Mouse (Mus musculus): ENCODE measurements around the gene Pde1a.

Gene Pde1a

DNA sequence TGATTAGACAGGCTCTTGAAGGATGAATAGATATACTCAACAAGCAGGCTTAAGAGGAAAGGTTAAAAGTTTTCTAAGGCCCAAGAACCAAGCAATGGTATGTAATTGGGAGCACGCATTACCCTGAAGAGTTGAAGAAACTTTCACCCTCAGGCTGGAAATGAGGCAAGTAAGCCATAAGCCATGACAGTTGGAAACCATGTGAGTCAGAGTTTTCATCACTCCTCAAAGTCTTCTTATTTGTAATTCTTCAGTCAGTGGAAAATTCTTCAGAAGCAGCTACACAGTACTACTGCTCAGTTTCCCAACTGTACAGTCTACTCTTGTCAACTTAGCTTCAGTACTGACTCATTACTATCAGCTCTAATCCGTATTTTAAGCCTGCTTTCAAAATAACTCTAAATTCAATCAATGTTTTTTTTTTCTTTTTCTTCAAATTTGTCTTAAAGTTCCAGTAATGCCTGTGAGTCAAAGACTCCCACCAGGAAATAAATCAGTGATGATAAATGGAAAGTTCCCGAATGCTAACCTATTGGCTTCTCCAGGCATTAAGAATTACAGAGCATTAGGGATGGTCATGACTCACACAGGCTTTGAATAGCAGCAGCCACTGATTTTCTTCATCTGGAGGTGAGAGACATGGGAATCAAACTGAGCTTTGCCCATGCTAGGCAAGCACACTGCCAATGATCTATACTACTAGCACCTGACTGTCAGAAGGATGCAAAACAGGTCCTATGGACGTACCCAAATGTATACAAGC is 82.3 kb downstream of the Pde1a start:
- in situ Hi-C loops (cut with MseI, MboI), result no loop called here

GRCm38 (mm10) chr2:80038642-80039445 is 90.4 kb downstream of the Pde1a start:
- in situ Hi-C loops (cut with MseI, MboI), result no loop called here

- in situ Hi-C loops (cut with MseI, MboI), result no loop called here
These were observed 91.3 kb downstream of the Pde1a start for GRCm38 (mm10) chr2:80037971-80038370.

GRCm38 (mm10) chr2:80029051-80029450 is 100.2 kb downstream of the Pde1a start:
- in situ Hi-C loops (cut with MseI, MboI), result no loop called here

DNA sequence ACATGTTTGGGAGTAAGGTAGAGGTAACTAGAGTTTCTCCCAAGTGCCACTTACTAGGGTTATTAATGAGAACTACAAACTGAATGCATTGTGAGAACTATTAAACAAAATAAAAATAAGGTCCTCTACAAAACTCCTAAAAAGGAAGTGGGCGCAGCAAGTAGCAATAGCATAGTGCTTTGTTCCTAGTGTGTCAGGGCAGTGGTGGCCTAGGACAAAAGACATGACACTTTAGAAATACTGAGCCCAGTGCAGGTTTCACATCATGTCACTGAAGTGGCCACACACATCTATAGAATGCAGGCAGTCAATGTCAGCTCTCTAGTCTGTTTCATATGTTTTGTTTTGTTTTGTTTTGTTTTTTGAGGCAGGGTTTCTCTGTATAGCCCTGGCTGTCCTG is 103.2 kb downstream of the Pde1a start:
- in situ Hi-C loops (cut with MseI, MboI), result no loop called here

DNA sequence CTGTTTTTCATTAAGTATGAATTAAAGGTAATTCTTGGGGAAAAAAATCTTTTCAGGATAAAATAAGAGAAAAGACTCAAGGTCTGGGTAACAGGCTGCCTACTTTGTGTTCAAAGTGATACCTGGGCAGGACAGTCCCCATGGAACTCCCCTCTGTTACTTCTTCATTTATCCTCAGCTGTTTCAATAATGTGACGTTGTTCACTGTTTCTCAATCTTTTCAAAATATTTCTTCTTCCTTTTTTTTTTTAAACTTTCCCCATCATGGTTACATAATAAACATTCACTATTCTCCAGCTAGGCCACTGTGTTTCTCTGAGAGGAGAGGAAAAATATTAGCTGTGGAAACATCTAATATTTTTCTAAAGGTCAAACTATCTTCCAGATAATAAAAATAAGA is 103.7 kb downstream of the Pde1a start:
- in situ Hi-C loops (cut with MseI, MboI), result no loop called here

DNA sequence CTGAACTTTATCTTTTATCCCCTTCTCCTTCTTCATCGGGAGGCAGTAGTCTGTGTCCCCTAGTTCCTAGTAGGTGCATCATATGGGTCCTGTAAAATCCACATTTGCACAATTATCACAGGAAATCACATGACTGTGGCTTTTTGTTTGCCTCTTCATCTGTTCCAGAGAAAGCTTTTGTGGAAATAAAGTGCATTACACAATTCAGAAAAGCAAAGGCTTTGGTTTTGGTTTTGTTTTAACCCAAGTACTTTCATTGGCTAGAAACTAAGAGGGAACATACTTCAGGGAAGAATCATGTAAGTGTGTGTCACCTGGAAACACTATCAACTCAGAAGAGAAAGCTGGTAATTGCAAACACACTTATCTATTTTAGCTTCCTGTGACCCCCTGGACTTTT is 104.2 kb downstream of the Pde1a start:
- in situ Hi-C loops (cut with MseI, MboI), result no loop called here

DNA sequence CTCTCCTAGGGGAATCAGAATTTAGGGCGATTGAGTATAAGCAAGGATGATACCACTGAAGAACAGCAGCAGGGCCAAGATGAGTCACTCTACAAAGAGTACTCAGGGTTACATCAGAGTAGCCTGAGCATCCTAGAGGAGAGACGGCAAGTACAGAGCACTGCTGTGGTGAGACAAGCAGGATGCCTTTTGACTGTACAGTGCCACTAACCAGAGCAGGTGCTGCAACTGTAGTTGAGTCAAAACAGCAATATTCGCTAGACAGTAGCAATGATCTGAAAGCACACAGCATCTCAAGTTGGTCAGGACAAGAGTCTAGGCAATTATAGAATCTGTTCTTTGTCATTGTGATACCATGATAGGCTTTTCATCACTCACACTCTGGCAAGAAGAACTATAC is 115.1 kb downstream of the Pde1a start:
- in situ Hi-C loops (cut with MseI, MboI), result no loop called here

GRCm38 (mm10) chr2:80013060-80013459 is 116.2 kb downstream of the Pde1a start:
- in situ Hi-C loops (cut with MseI, MboI), result no loop called here

DNA sequence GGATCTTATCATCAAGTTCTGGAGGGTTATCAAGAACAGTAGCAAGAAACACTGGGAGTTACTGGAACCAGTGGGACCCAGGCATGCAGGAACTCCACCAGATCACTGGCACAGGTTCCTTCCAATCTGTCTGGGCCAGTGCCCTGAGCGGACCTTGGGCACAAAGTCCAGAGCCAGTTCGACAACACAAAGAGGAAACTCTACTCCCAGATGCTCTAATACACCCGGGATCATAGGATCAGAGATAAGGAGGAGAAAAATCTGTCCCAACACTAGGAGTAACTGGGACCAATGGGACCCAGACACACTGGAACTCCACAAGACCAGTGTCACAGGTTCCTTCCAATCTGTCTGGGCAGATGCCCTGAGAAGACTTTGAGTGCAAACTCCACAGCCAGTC is 130.1 kb downstream of the Pde1a start:
- in situ Hi-C loops (cut with MseI, MboI), result no loop called here

DNA sequence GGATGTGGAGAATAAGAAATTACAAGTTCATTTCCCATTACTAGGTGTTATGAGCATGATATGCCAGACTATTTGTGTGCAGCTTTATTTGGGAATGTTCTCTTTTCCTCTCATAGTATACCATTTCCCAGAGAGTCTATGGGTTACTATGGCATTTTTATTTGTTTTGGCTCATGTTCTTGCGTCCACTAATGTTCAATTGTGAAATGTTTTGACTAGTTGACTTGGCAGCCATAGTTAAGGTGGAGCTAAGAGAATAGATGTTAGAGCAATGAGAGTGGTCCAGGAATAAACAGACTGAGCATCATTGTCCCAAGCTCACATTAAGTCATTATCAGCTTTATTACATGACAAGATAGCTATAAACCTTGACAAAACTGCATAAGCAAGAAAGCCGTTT is 130.8 kb downstream of the Pde1a start:
- in situ Hi-C loops (cut with MseI, MboI), result no loop called here

- in situ Hi-C loops (cut with MseI, MboI), result no loop called here
These were observed 137.6 kb downstream of the Pde1a start for GRCm38 (mm10) chr2:79991642-79992041.

GRCm38 (mm10) chr2:79983778-79984177 is 145.5 kb downstream of the Pde1a start:
- in situ Hi-C loops (cut with MseI, MboI), result no loop called here

GRCm38 (mm10) chr2:79983222-79983632 is 146.0 kb downstream of the Pde1a start:
- in situ Hi-C loops (cut with MseI, MboI), result no loop called here

GRCm38 (mm10) chr2:79981781-79982180 is 147.5 kb downstream of the Pde1a start:
- in situ Hi-C loops (cut with MseI, MboI), result no loop called here

DNA sequence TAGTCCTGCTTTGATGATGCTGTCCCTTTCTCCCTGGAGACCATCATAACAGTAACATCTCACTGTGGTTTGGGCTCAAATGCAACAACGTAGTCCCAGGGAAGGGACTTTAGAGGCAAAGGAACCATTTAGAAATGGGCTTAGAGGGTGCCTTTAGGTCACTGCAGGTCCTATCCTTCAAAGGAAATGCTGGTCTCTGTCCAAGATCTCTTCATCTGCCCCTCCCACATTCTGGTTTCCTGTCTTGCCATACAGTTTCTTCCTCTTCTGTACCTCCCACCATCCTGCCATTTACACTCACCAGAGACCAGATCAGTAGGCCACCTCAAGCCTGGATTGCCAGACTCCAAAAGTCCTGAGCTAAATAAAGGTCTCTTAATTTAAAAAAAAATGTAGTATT is 150.3 kb downstream of the Pde1a start:
- in situ Hi-C loops (cut with MseI, MboI), result no loop called here

DNA sequence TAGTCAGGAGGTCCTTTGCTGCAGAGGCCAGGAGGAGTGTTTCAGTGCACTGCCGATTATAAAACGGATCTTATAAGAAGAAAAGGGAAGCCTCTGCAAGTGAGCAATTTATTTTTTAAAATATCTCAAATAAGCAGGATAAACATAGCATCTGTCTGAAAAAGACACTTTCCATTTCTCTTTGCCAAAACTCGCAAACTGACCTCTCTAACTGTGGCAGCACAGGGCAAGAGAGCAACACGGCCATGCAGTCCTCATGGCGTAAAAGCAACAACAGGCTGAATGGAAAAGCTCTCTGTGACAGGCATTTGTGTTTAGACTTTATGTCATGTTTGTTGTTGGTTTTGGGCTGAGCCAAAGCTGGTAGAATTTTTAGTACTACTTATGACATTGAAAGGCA is 152.0 kb downstream of the Pde1a start:
- in situ Hi-C loops (cut with MseI, MboI), result no loop called here

DNA sequence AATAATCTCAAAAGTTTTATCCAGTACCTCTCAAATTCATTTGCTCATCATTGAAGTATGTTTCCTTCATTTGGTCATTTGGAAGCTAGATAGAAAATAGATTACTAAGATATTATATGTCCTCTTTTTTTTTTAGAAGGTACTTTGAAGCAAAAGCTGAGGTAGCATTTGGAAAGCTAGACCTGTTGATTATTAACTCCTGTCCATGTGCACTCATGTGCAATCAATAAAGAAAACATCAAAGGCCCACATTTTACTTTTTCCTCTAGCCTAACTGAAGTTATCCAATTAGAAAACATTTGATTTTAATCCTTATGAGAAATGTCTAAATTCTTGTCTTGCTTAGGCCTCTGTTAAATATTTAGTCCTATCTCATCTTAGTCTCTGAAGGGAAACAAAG is 153.3 kb downstream of the Pde1a start:
- in situ Hi-C loops (cut with MseI, MboI), result no loop called here

DNA sequence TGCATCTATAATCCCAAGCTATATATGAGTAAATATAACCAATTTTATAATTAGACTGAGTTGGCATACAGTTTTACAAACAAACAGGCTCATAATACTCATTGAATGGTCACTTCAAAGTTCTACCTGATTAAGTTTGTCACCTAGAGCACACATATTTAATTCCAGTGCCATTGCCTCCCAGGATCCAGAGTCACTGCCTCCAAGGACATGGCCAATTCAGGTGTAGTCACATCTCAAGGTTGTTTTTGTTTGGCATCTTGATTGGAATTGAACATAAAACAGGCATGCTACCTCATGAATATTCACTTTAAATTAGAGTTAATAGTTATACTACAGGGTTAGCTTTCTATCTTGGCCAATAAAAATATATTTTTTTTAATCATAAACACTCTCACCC is 157.0 kb downstream of the Pde1a start:
- in situ Hi-C loops (cut with MseI, MboI), result no loop called here

DNA sequence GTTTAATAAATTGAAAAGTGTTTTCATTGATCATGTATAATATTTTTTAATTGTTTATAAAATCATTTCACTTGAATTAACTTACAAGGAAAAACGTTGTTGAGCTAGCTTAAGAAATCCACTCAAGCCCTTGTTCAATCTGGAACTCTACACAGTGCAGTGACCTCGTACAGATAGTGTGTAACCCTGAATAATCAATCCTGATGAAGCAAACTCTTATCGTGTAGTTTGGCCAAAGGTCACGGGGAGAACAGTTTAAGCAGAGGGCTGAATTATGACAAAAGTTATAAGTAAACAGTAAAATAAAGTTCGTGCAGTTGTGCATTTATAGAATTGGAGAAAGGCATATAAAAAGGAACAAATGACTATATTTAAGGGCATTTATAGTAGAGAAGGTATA is 159.7 kb downstream of the Pde1a start:
- in situ Hi-C loops (cut with MseI, MboI), result no loop called here

GRCm38 (mm10) chr2:79966681-79967506 is 162.4 kb downstream of the Pde1a start:
- in situ Hi-C loops (cut with MseI, MboI), result no loop called here

DNA sequence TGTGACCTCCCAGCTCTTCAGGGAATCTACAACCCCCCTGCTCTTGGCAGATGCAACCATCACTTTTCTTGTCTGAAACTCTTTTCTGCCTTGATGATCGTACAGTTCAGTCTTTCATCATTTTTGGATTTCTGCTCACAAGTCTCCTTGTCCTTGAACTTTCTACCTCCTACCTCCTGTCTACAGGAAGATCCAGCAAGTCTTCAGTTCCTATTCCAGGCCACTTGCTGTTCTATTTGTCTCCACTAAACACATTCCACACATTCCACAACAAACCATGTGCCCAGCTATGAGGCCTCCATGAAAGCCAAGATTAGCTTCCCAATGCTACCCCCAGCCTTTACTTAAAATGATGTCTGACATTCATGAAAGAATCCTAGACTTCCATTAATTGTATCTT is 163.2 kb downstream of the Pde1a start:
- in situ Hi-C loops (cut with MseI, MboI), result no loop called here
